Mouse (Mus musculus): ENCODE data around the gene Gm4737. TPM values are rescaled to one million over a fixed set of nuclear protein-coding genes. Genes with fewer than 3 reads are reported as not detected.
A peak's percentile ranks its signal among the peaks of the same experiment; 100 is the strongest.

Gene Gm4737
- polyA plus RNA-seq, 1 experiment from 2014 or later, result 4.1 TPM

- no peaks in the 10 kb centered on the region for H3K4me1 ChIP-seq (ENCODE audit: control insufficient read depth, insufficient read depth, low read depth, low read length)
- H3K4me2 ChIP-seq (ENCODE audit: low read length), result no peak overlapping the region
- no peak for ATAC-seq
- 61% methylated on average over 3 of the region's 3 CpGs for whole genome bisulfite sequencing
- no peaks in the 10 kb centered on the region for H3K9me3 ChIP-seq (ENCODE audit: control insufficient read depth, low read length)
- H3K27ac ChIP-seq (ENCODE audit: low read depth, low read length), result no peak overlapping the region
- no peaks in the 10 kb centered on the region for H3K27me3 ChIP-seq (replicated peaks; ENCODE audit: control insufficient read depth, insufficient read depth, low read length)
- H3K36me3 ChIP-seq (ENCODE audit: control insufficient read depth, insufficient read depth, low read length), result no peaks in the 10 kb centered on the region
- H3K9ac ChIP-seq (ENCODE audit: low read depth, low read length), result no peak overlapping the region
- no peak overlapping the region for H3K4me3 ChIP-seq (ENCODE audit: low read length)
Measured at GRCm38 (mm10) chr16:46146962-46147361, 7.9 kb downstream of the Gm4737 start.

- no peak overlapping the region for H3K27ac ChIP-seq (ENCODE audit: low read depth, low read length)
- no peak for ATAC-seq
- H3K9ac ChIP-seq (ENCODE audit: low read depth, low read length), result no peak overlapping the region
- H3K4me1 ChIP-seq (ENCODE audit: control insufficient read depth, insufficient read depth, low read depth, low read length), result no peaks in the 10 kb centered on the region; the same call in 1 of the 2 replicates
- no peak overlapping the region for H3K4me2 ChIP-seq (ENCODE audit: low read length)
- no peak overlapping the region for H3K4me3 ChIP-seq (ENCODE audit: low read length)
- H3K36me3 ChIP-seq (ENCODE audit: control insufficient read depth, insufficient read depth, low read length), result no peaks in the 10 kb centered on the region
- no peaks in the 10 kb centered on the region for H3K27me3 ChIP-seq (replicated peaks; ENCODE audit: control insufficient read depth, insufficient read depth, low read length)
- H3K9me3 ChIP-seq (ENCODE audit: control insufficient read depth, low read length), result no peaks in the 10 kb centered on the region
Measured at GRCm38 (mm10) chr16:46122238-46122637, 32.6 kb downstream of the Gm4737 start.

GRCm38 (mm10) chr16:46121420-46121819, 33.5 kb downstream of the Gm4737 start:
- no peak overlapping the region for H3K9ac ChIP-seq (ENCODE audit: low read depth, low read length)
- ATAC-seq, result peak; percentile 81
- no peak overlapping the region for H3K27ac ChIP-seq (ENCODE audit: low read depth, low read length)
- 39% methylated on average over 2 of the region's 2 CpGs for WGBS
- no peaks in the 10 kb centered on the region; the same call in 1 of the 2 replicates for H3K4me1 ChIP-seq (ENCODE audit: control insufficient read depth, insufficient read depth, low read depth, low read length)
- H3K27me3 ChIP-seq (replicated peaks; ENCODE audit: control insufficient read depth, insufficient read depth, low read length), result no peaks in the 10 kb centered on the region
- no peak overlapping the region for H3K4me3 ChIP-seq (ENCODE audit: low read length)
- H3K4me2 ChIP-seq (ENCODE audit: low read length), result no peak overlapping the region
- H3K9me3 ChIP-seq (ENCODE audit: control insufficient read depth, low read length), result no peaks in the 10 kb centered on the region
- H3K36me3 ChIP-seq (ENCODE audit: control insufficient read depth, insufficient read depth, low read length), result no peaks in the 10 kb centered on the region

GRCm38 (mm10) chr16:46120607-46121006, 34.3 kb downstream of the Gm4737 start:
- ATAC-seq, result no peak
- H3K27ac ChIP-seq (ENCODE audit: low read depth, low read length), result no peak overlapping the region
- WGBS, result 64% methylated on average over 3 of the region's 3 CpGs
- H3K36me3 ChIP-seq (ENCODE audit: control insufficient read depth, insufficient read depth, low read length), result no peaks in the 10 kb centered on the region
- H3K4me2 ChIP-seq (ENCODE audit: low read length), result no peak overlapping the region
- H3K4me1 ChIP-seq (ENCODE audit: control insufficient read depth, insufficient read depth, low read depth, low read length), result no peaks in the 10 kb centered on the region; the same call in 1 of the 2 replicates
- no peaks in the 10 kb centered on the region for H3K9me3 ChIP-seq (ENCODE audit: control insufficient read depth, low read length)
- H3K4me3 ChIP-seq (ENCODE audit: low read length), result no peak overlapping the region
- H3K27me3 ChIP-seq (replicated peaks; ENCODE audit: control insufficient read depth, insufficient read depth, low read length), result no peaks in the 10 kb centered on the region
- H3K9ac ChIP-seq (ENCODE audit: low read depth, low read length), result no peak overlapping the region

- no peak for ATAC-seq
- no peaks in the 10 kb centered on the region for H3K9me3 ChIP-seq (ENCODE audit: control insufficient read depth, low read length)
- WGBS, result 82% methylated on average over 10 of the region's 10 CpGs
Measured at GRCm38 (mm10) chr16:46120020-46120419, 34.9 kb downstream of the Gm4737 start, which contains the start of gene Cd96. Gene Cd96, minus strand, starts transcription at chr16:46120251.

GRCm38 (mm10) chr16:46117645-46118044, 37.2 kb downstream of the Gm4737 start:
- no peak overlapping the region for H3K27ac ChIP-seq (ENCODE audit: low read depth, low read length)
- no peak overlapping the region for H3K9ac ChIP-seq (ENCODE audit: low read depth, low read length)
- H3K4me1 ChIP-seq (ENCODE audit: control insufficient read depth, insufficient read depth, low read depth, low read length), result no peaks in the 10 kb centered on the region; the same call in 1 of the 2 replicates
- no peaks in the 10 kb centered on the region for H3K9me3 ChIP-seq (ENCODE audit: control insufficient read depth, low read length)
- no peaks in the 10 kb centered on the region for H3K27me3 ChIP-seq (replicated peaks; ENCODE audit: control insufficient read depth, insufficient read depth, low read length)
- H3K36me3 ChIP-seq (ENCODE audit: control insufficient read depth, insufficient read depth, low read length), result no peaks in the 10 kb centered on the region
- H3K4me3 ChIP-seq (ENCODE audit: low read length), result no peak overlapping the region
- no peak overlapping the region for H3K4me2 ChIP-seq (ENCODE audit: low read length)
- no peak for ATAC-seq
- WGBS, result 89% methylated on average over 3 of the region's 3 CpGs

More at GRCm38 (mm10) chr16:46120020-46120419, 34.9 kb downstream of the Gm4737 start, which contains the start of gene Cd96:
- Histone ChIP-seq H3K4me1 (ENCODE audit: control insufficient read depth, insufficient read depth, low read depth, low read length) (no peaks in the 10 kb centered on the region; the same call in 1 of the 2 replicates), H3K4me2 (ENCODE audit: low read length) (no peak within 1 kb of the TSS), H3K4me3 (ENCODE audit: low read length) (no peak within 1 kb of the TSS), H3K27me3 (replicated peaks; ENCODE audit: control insufficient read depth, insufficient read depth, low read length) (no peaks in the 10 kb centered on the region), H3K36me3 (ENCODE audit: control insufficient read depth, insufficient read depth, low read length) (no peaks in the 10 kb centered on the region), H3K27ac (ENCODE audit: low read depth, low read length) (no peak within 1 kb of the TSS), H3K9ac (ENCODE audit: low read depth, low read length) (no peak within 1 kb of the TSS)

- 80% methylated on average over 2 of the region's 2 CpGs for WGBS
- Histone ChIP-seq H3K36me3 (ENCODE audit: control insufficient read depth, insufficient read depth, low read length) (no peaks in the 10 kb centered on the region), H3K9ac (ENCODE audit: low read depth, low read length) (no peak overlapping the region), H3K27ac (ENCODE audit: low read depth, low read length) (no peak overlapping the region), H3K4me2 (ENCODE audit: low read length) (no peak overlapping the region), H3K4me1 (ENCODE audit: control insufficient read depth, insufficient read depth, low read depth, low read length) (no peaks in the 10 kb centered on the region), H3K4me3 (ENCODE audit: low read length) (no peak overlapping the region), H3K9me3 (ENCODE audit: control insufficient read depth, low read length) (no peaks in the 10 kb centered on the region), H3K27me3 (replicated peaks; ENCODE audit: control insufficient read depth, insufficient read depth, low read length) (no peaks in the 10 kb centered on the region)
- ATAC-seq, result no peak
Measured at GRCm38 (mm10) chr16:46114727-46115126, 40.1 kb downstream of the Gm4737 start.

- Histone ChIP-seq H3K4me2 (ENCODE audit: low read length) (no peak overlapping the region), H3K27me3 (replicated peaks; ENCODE audit: control insufficient read depth, insufficient read depth, low read length) (no peaks in the 10 kb centered on the region), H3K4me3 (ENCODE audit: low read length) (no peak overlapping the region), H3K9ac (ENCODE audit: low read depth, low read length) (no peak overlapping the region), H3K27ac (ENCODE audit: low read depth, low read length) (no peak overlapping the region), H3K9me3 (ENCODE audit: control insufficient read depth, low read length) (no peaks in the 10 kb centered on the region), H3K36me3 (ENCODE audit: control insufficient read depth, insufficient read depth, low read length) (no peaks in the 10 kb centered on the region), H3K4me1 (ENCODE audit: control insufficient read depth, insufficient read depth, low read depth, low read length) (no peaks in the 10 kb centered on the region)
- WGBS, result 53% methylated on average over 8 of the region's 8 CpGs
- ATAC-seq, result no peak
Measured at GRCm38 (mm10) chr16:46109536-46109935, 45.3 kb downstream of the Gm4737 start.

- H3K9ac ChIP-seq (ENCODE audit: low read depth, low read length), result no peak overlapping the region
- H3K9me3 ChIP-seq (ENCODE audit: control insufficient read depth, low read length), result no peaks in the 10 kb centered on the region
- H3K27ac ChIP-seq (ENCODE audit: low read depth, low read length), result no peak overlapping the region
- WGBS, result 65% methylated on average over 4 of the region's 4 CpGs
- no peak overlapping the region for H3K4me3 ChIP-seq (ENCODE audit: low read length)
- no peaks in the 10 kb centered on the region for H3K4me1 ChIP-seq (ENCODE audit: control insufficient read depth, insufficient read depth, low read depth, low read length)
- no peaks in the 10 kb centered on the region for H3K27me3 ChIP-seq (replicated peaks; ENCODE audit: control insufficient read depth, insufficient read depth, low read length)
- no peak for ATAC-seq
- H3K4me2 ChIP-seq (ENCODE audit: low read length), result no peak overlapping the region
- H3K36me3 ChIP-seq (ENCODE audit: control insufficient read depth, insufficient read depth, low read length), result no peaks in the 10 kb centered on the region
Measured at GRCm38 (mm10) chr16:46107431-46107830, 47.4 kb downstream of the Gm4737 start.

- H3K27ac ChIP-seq (ENCODE audit: low read depth, low read length), result no peak overlapping the region
- H3K27me3 ChIP-seq (replicated peaks; ENCODE audit: control insufficient read depth, insufficient read depth, low read length), result no peaks in the 10 kb centered on the region
- no peaks in the 10 kb centered on the region for H3K9me3 ChIP-seq (ENCODE audit: control insufficient read depth, low read length)
- H3K4me1 ChIP-seq (ENCODE audit: control insufficient read depth, insufficient read depth, low read depth, low read length), result no peaks in the 10 kb centered on the region
- 84% methylated on average over 9 of the region's 9 CpGs for WGBS
- no peak overlapping the region for H3K4me3 ChIP-seq (ENCODE audit: low read length)
- H3K9ac ChIP-seq (ENCODE audit: low read depth, low read length), result no peak overlapping the region
- no peak for ATAC-seq
- no peaks in the 10 kb centered on the region for H3K36me3 ChIP-seq (ENCODE audit: control insufficient read depth, insufficient read depth, low read length)
- no peak overlapping the region for H3K4me2 ChIP-seq (ENCODE audit: low read length)
Measured at GRCm38 (mm10) chr16:46104491-46104890, 50.4 kb downstream of the Gm4737 start.
